Mouse (Mus musculus) kidney, adult 11 months (tissue): ENCODE data around the gene 2310050C09Rik.

Source experiments
- DNase-seq: peaks from one replicate; pipeline ENCODE4 v3.0.0; 2022

The 2310050C09Rik gene

GRCm38 (mm10) chr3:92870116-92870515 lies at the start of gene 2310050C09Rik:
TSS of gene 2310050C09Rik (minus strand) at chr3:92870216.
- DNase-seq: no peak

GRCm38 (mm10) chr3:92907571-92907970 lies 37.6 kb upstream of the 2310050C09Rik start:
- no peak for DNase-seq

GRCm38 (mm10) chr3:92905182-92905581 lies 35.2 kb upstream of the 2310050C09Rik start:
- DNase-seq: no peak

- DNase-seq: no peak
These were observed 33.6 kb upstream of the 2310050C09Rik start for GRCm38 (mm10) chr3:92903640-92904039.

- no peak for DNase-seq
These were observed 33.0 kb upstream of the 2310050C09Rik start for GRCm38 (mm10) chr3:92902992-92903391.

GRCm38 (mm10) chr3:92894489-92894888 lies 24.5 kb upstream of the 2310050C09Rik start:
- DNase-seq: no peak

- DNase-seq: peak; percentile 53
These were observed 24.0 kb upstream of the 2310050C09Rik start for GRCm38 (mm10) chr3:92894063-92894462.

- no peak for DNase-seq
These were observed 4.2 kb upstream of the 2310050C09Rik start for GRCm38 (mm10) chr3:92874180-92874579.

GRCm38 (mm10) chr3:92851186-92851585 lies 18.8 kb downstream of the 2310050C09Rik start, which contains the start of gene Lce1l:
TSS of gene Lce1l (minus strand) at chr3:92851286.
- DNase-seq: no peak

GRCm38 (mm10) chr3:92827108-92827507 lies 42.9 kb downstream of the 2310050C09Rik start, which contains the start of gene Kprp:
TSS of gene Kprp (minus strand) at chr3:92827247.
- DNase-seq: no peak

- no peak for DNase-seq
These were observed 44.2 kb downstream of the 2310050C09Rik start for GRCm38 (mm10) chr3:92825808-92826207.
